24 mouse cellular contexts compared by ENCODE assay signal in the genomic region with DNA sequence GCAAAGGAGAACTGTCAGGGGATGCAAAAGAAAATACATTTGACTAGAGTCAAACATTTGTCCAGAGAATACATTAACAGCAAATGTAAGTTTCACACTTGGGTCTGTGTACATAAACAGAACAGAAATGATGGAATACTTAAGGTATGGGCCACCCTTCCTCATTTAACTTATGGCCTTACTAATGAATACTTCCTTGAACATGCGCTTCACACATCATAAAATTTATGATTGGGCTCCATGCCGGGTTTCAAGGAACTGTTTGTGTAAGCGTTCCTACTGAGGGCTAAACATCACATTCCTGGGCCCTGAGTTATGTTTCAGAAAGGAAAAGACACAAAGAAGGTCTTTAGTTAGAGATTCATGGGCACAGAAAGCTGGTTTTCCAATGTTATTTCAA. TPM values are rescaled to one million over a fixed set of nuclear protein-coding genes. Genes with fewer than 3 reads are reported as not detected.
A peak's percentile ranks its signal among the peaks of the same experiment; 100 is the strongest.
DNase-seq lines count a peak whose midpoint lies in the region; ATAC-seq and TF ChIP-seq lines count a peak whose summit lies in the region.
"Had no signal": no experiment of that assay in that cellular context is flagged by ENCODE, and none has a peak within 500 bp of the region (broad histone marks: within the 10 kb centered on the region; RNA-seq: fewer than 3 reads in every experiment).

No protein-coding gene starts in this region.

- 31% methylated on average over 3 of the region's 3 CpGs for WGBS in lung, embryonic 14.5 days
- WGBS in limb, embryonic 13.5 days: 6% methylated on average over 3 of the region's 3 CpGs

- no peaks in the 10 kb centered on the region for H3K27me3 ChIP-seq in lung, embryonic 14.5 days (ENCODE audit: insufficient read depth, low read length)
- 0 out of 2 replicates have a peak, but pooled peaks cover 3% of the 10 kb centered on the region for H3K27me3 ChIP-seq in limb, embryonic 13.5 days
- H3K27me3 ChIP-seq: heart, embryonic 13.5 days; neural tube, embryonic 15.5 days had no signal

- peaks cover 5% of the 10 kb centered on the region; the same call in 1 of the 2 replicates for H3K4me1 ChIP-seq in lung, embryonic 14.5 days (ENCODE audit: insufficient read depth)
- H3K4me1 ChIP-seq in limb, embryonic 13.5 days: peaks cover 9% of the 10 kb centered on the region; the same call in 1 of the 2 replicates
- H3K4me1 ChIP-seq: embryonic facial prominence, embryonic 10.5 days; heart, embryonic 13.5 days; neural tube, embryonic 15.5 days had no signal

- peak overlapping the region; percentile 16; the same call in 1 of the 2 replicates for H3K27ac ChIP-seq in lung, embryonic 14.5 days (ENCODE audit: low read depth)
- no peak overlapping the region for H3K27ac ChIP-seq in limb, embryonic 13.5 days
- H3K27ac ChIP-seq: embryonic facial prominence, embryonic 10.5 days; heart, embryonic 13.5 days; hindbrain, postnatal 0 days; neural tube, embryonic 15.5 days had no signal

- H3K4me2 ChIP-seq in lung, embryonic 14.5 days: no peak overlapping the region
- no peak overlapping the region for H3K4me2 ChIP-seq in limb, embryonic 13.5 days (replicated peaks)
- H3K4me2 ChIP-seq: heart, embryonic 13.5 days; neural tube, embryonic 15.5 days had no signal

- H3K36me3 ChIP-seq in lung, embryonic 14.5 days (ENCODE audit: insufficient read depth): no peaks in the 10 kb centered on the region
- H3K36me3 ChIP-seq in limb, embryonic 13.5 days: no peaks in the 10 kb centered on the region
- H3K36me3 ChIP-seq: embryonic facial prominence, embryonic 10.5 days; heart, embryonic 13.5 days; neural tube, embryonic 15.5 days had no signal

- peak; percentile 93 for ATAC-seq in lung, embryonic 14.5 days (ENCODE audit: insufficient read depth)
- peak; percentile 77 for ATAC-seq in limb, embryonic 13.5 days (ENCODE audit: low FRiP score, low read depth)
- no peak for ATAC-seq in megakaryocyte progenitor cell, adult 5-6 weeks (replicated peaks; ENCODE audit: poor library complexity)
- ATAC-seq: hindbrain, postnatal 0 days; midbrain, embryonic 16.5 days had no signal

- no peaks in the 10 kb centered on the region for H3K9me3 ChIP-seq in lung, embryonic 14.5 days (ENCODE audit: low read depth, low read length)
- H3K9me3 ChIP-seq in limb, embryonic 13.5 days: no peaks in the 10 kb centered on the region
- H3K9me3 ChIP-seq: embryonic facial prominence, embryonic 10.5 days; heart, embryonic 13.5 days; neural tube, embryonic 15.5 days had no signal

- peak; percentile 12 for DNase-seq in embryo, embryonic 10.5 days (ENCODE audit: low spot score)
- DNase-seq in embryo, embryonic 10 days (ENCODE audit: low spot score): no peak
- peak; percentile 92 for DNase-seq in lung, embryonic 14.5 days
- DNase-seq in lung, adult 18-20 months: no peak
- peak; percentile 68 for DNase-seq in mesoderm, embryonic 11.5 days (ENCODE audit: low read depth, low spot score)
- DNase-seq in left cerebral cortex, adult 8-10 months (ENCODE audit: low spot score in 2 of 2): no peak
- DNase-seq: adrenal gland, postnatal 36 days; cerebellum, adult 18-20 months; cerebellum, postnatal 25 days; heart, adult 18-20 months; heart, postnatal 4 days; kidney, postnatal 25 days; liver; spleen, adult 18-20 months; thymus, postnatal 36 days had no signal

- TF ChIP-seq CTCF in lung, embryonic 14.5 days (IDR thresholded peaks at IDR 0.05; ENCODE audit: low read depth): no peak

- no peak overlapping the region for H3K4me3 ChIP-seq in lung, embryonic 14.5 days (ENCODE audit: low read depth, low read length)
- H3K4me3 ChIP-seq in limb, embryonic 13.5 days: no peak overlapping the region
- H3K4me3 ChIP-seq: embryonic facial prominence, embryonic 10.5 days; heart, embryonic 13.5 days; neural tube, embryonic 15.5 days had no signal

- no peak overlapping the region for H3K9ac ChIP-seq in lung, embryonic 14.5 days
- H3K9ac ChIP-seq in limb, embryonic 13.5 days: no peak overlapping the region
- H3K9ac ChIP-seq: heart, embryonic 13.5 days; neural tube, embryonic 15.5 days had no signal

RNA-seq across cellular contexts. Expression of a gene that starts 19.4 kb away (rescaled TPM):
- polyA plus RNA-seq in lung, embryonic 14.5 days (2014; fragmentation: Nextera tagmentation; extraction: Ambion mirVana): 0.17 and 0.46 TPM in 2 replicates
- 0.38 and 0.45 TPM in 2 replicates for polyA plus RNA-seq in limb, embryonic 13.5 days (2015; fragmentation: Nextera tagmentation; extraction: Ambion mirVana)
- 1 to 10 TPM in 2 of 4 experiments, under 1 TPM in 2; 0.55 to 1.4 (median 0.91) TPM for total RNA-seq in left cerebral cortex, adult 8-10 months (2022)
- total RNA-seq in megakaryocyte progenitor cell, adult 5-6 weeks (2015): not detected in 2 replicates
- not detected in 2 replicates for total RNA-seq in megakaryocyte progenitor cell, adult 5-6 weeks (2017)
- total RNA-seq: adrenal gland, postnatal 36 days; megakaryocyte-erythroid progenitor cell, adult 5-6 weeks had no signal
- polyA plus RNA-seq: forebrain, embryonic 11.5 days; heart, embryonic 13.5 days had no signal

Comparison
In these comparisons a context has a peak if more than half of its experiments do, and no peak if none do; other contexts are left out.
1. DNase-seq: peak in embryo, embryonic 10.5 days (single experiment), lung, embryonic 14.5 days (single experiment) and mesoderm, embryonic 11.5 days (single experiment); none in embryo, embryonic 10 days (single experiment), lung, adult 18-20 months (0 of 2) and left cerebral cortex, adult 8-10 months (0 of 2).